Mouse (Mus musculus) limb, embryonic 14.5 days (tissue): Measurements from ENCODE around the gene Foxj2. TPM values are rescaled to one million over a fixed set of nuclear protein-coding genes. Genes with fewer than 3 reads are reported as not detected.

Source experiments
- ATAC-seq: fragments of 200-750 bp; cut with Nextera tagmentation; 2 replicates; pipeline ENCODE4 v1.8.0; 2017; ENCODE audit warnings: low read depth, moderate number of reproducible peaks, moderate TSS enrichment; ENCODE audit not compliant: low FRiP score
- DNase-seq: peaks from one replicate; pipeline ENCODE4 v3.0.0-alpha.2; 2015; ENCODE audit warnings: low spot score
- H3K27ac ChIP-seq: fragments of 300-500 bp; sonication (generic); replicated peaks from 2 replicates; pipeline ENCODE4 v1.5.1; 2014; ENCODE audit warnings: low read depth, mild to moderate bottlenecking, low read length, moderate library complexity, mixed read lengths
- H3K27me3 ChIP-seq: fragments of 300-500 bp; sonication (generic); 2 replicates; pipeline ENCODE4 v1.6.1; 2014; ENCODE audit warnings: low read length, mixed read lengths; ENCODE audit not compliant: control insufficient read depth, insufficient read depth
- H3K36me3 ChIP-seq: fragments of 300-500 bp; sonication (generic); 2 replicates; pipeline ENCODE4 v1.6.1; 2014; ENCODE audit warnings: mild to moderate bottlenecking, low read length, moderate library complexity, mixed read lengths; ENCODE audit not compliant: control insufficient read depth, insufficient read depth
- H3K4me1 ChIP-seq: fragments of 300-500 bp; sonication (generic); 2 replicates; pipeline ENCODE4 v1.6.1; 2014; ENCODE audit warnings: antibody characterized with exemption, low read length, mixed read lengths; ENCODE audit not compliant: control insufficient read depth, insufficient read depth
- H3K4me2 ChIP-seq: fragments of 300-500 bp; sonication (generic); replicated peaks from 2 replicates; pipeline ENCODE4 v1.6.1; 2014; ENCODE audit warnings: low read depth, mild to moderate bottlenecking, low read length, moderate library complexity; ENCODE audit not compliant: severe bottlenecking
- H3K4me3 ChIP-seq: fragments of 300-500 bp; sonication (generic); replicated peaks from 2 replicates; pipeline ENCODE4 v1.5.1; 2014; ENCODE audit warnings: low read length
- H3K9ac ChIP-seq: fragments of 300-500 bp; sonication (generic); 2 replicates; pipeline ENCODE4 v1.6.1; 2014; ENCODE audit warnings: mild to moderate bottlenecking, low read depth, low read length, moderate library complexity; ENCODE audit not compliant: severe bottlenecking
- H3K9me3 ChIP-seq: fragments of 300-500 bp; sonication (generic); 2 replicates; pipeline ENCODE4 v1.6.1; 2016; ENCODE audit warnings: low read length; ENCODE audit not compliant: control insufficient read depth
- POLR2A ChIP-seq: fragments of 200-500 bp; IDR thresholded peaks from 2 replicates; pipeline ENCODE4 v1.8.0; 2012; ENCODE audit warnings: inconsistent platforms, mild to moderate bottlenecking, moderate library complexity, borderline replicate concordance; ENCODE audit not compliant: insufficient read depth, insufficient read length; ENCODE audit errors: extremely low read depth
- WGBS: fragments of 180-500 bp; shearing (Covaris S2); extraction: QIAGEN DNeasy Blood & Tissue Kit; methylation state at CpG from one replicate; pipeline ENCODE4 v1.1.7; 2014; 5-methylcytosine and 5-hydroxymethylcytosine counted together
- polyA plus RNA-seq, 2 experiments: library from polyadenylated mRNA; depleted of rRNA in 1 of 2; stranded (reverse) in 1 of 2; unstranded in 1 of 2; fragments of >200 nt; fragmentation: Nextera tagmentation in 1 of 2; extraction: Ambion mirVana in 1 of 2; gene quantifications; 2 replicates each; pipeline versions ENCODE4 v1.2.1 to v1.2.3; 2012 to 2014

Gene Foxj2
- polyA plus RNA-seq, 2 experiments = 9.3 to 13.4 TPM

DNA sequence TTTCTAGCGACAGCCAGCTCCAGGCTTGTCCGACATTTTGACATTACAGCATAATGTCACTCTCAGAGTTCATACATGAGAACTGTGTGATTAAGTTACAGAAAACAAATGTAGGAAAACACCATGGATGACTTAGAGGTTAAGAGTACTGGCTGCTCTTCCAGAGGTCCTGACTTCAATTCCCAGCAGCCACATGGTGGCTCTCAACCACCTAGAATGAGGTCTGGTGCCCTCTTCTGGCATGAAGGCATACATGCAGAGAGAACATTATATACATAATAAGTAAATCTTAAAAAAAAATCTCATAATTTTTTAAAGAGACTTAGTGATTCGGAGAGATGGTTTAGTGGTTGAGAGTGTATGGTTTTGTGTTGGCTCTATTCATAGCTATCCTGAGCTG is 17.3 kb downstream of the Foxj2 start:
- ATAC-seq = no peak
- WGBS = 98% methylated on average over 3 of the region's 3 CpGs

GRCm38 (mm10) chr6:122837539-122837938 is 17.8 kb downstream of the Foxj2 start:
- ATAC-seq = no peak
- Histone ChIP-seq H3K4me3 (no peak overlapping the region), H3K27ac (no peak overlapping the region), H3K9ac (no peak overlapping the region), H3K36me3 (peaks cover 89% of the 10 kb centered on the region), H3K4me2 (no peak overlapping the region), H3K9me3 (no peaks in the 10 kb centered on the region), H3K27me3 (no peaks in the 10 kb centered on the region), H3K4me1 (no peaks in the 10 kb centered on the region)
- TF ChIP-seq POLR2A = no peak
- DNase-seq = no peak
- 87% methylated on average over 5 of the region's 5 CpGs for WGBS

More for the DNA sequence above, 17.3 kb downstream of the Foxj2 start:
- Histone ChIP-seq H3K9me3 (no peaks in the 10 kb centered on the region), H3K36me3 (peaks cover 93% of the 10 kb centered on the region), H3K27me3 (no peaks in the 10 kb centered on the region), H3K27ac (no peak overlapping the region), H3K9ac (no peak overlapping the region), H3K4me1 (no peaks in the 10 kb centered on the region), H3K4me3 (no peak overlapping the region), H3K4me2 (no peak overlapping the region)
- no peak for DNase-seq
- TF ChIP-seq POLR2A = no peak

DNA sequence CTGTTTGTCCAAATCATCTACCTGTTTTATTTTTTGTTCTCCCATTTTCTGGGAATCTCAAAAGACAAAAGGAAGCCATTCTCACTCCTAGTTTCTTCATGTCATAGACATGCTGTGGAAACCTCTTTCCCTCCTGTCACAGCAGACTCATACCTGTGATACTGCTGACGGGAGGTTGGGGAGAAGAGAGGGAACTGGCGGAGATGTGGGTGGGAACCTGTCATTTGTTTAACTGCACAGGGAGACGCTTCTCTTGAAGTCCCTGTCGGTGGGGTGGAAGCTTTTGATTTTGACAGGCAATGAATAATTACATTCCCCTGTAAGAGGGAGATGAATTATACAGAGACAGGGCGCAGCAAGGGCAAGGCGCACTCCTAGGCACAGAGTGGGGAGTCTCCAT is 24.0 kb downstream of the Foxj2 start:
- no peak for TF ChIP-seq POLR2A
- Histone ChIP-seq H3K9ac (no peak overlapping the region), H3K9me3 (no peaks in the 10 kb centered on the region), H3K27me3 (no peaks in the 10 kb centered on the region), H3K4me3 (no peak overlapping the region), H3K27ac (no peak overlapping the region), H3K36me3 (peaks cover 59% of the 10 kb centered on the region), H3K4me2 (no peak overlapping the region), H3K4me1 (no peaks in the 10 kb centered on the region)
- ATAC-seq (no peak), DNase-seq (no peak)
- WGBS = 60% methylated on average over 6 of the region's 6 CpGs

- Histone ChIP-seq H3K9me3 (no peaks in the 10 kb centered on the region), H3K4me3 (no peak overlapping the region), H3K27me3 (no peaks in the 10 kb centered on the region), H3K9ac (no peak overlapping the region), H3K4me1 (no peaks in the 10 kb centered on the region), H3K27ac (no peak overlapping the region), H3K4me2 (no peak overlapping the region), H3K36me3 (no peaks in the 10 kb centered on the region)
- no peak for TF ChIP-seq POLR2A
- DNase-seq (no peak), ATAC-seq (no peak)
- WGBS = 59% methylated on average over 2 of the region's 2 CpGs
Observed at GRCm38 (mm10) chr6:122852696-122853095, 33.0 kb downstream of the Foxj2 start.

GRCm38 (mm10) chr6:122854552-122854951 is 34.8 kb downstream of the Foxj2 start:
- Histone ChIP-seq H3K9ac (no peak overlapping the region), H3K4me1 (no peaks in the 10 kb centered on the region), H3K27ac (no peak overlapping the region), H3K27me3 (no peaks in the 10 kb centered on the region), H3K9me3 (no peaks in the 10 kb centered on the region), H3K36me3 (no peaks in the 10 kb centered on the region), H3K4me3 (no peak overlapping the region), H3K4me2 (no peak overlapping the region)
- no peak for TF ChIP-seq POLR2A
- DNase-seq = no peak
- 69% methylated on average over 12 of the region's 12 CpGs for WGBS
- ATAC-seq = no peak

GRCm38 (mm10) chr6:122855955-122856354 is 36.2 kb downstream of the Foxj2 start, which contains the start of gene C3ar1:
Gene C3ar1 (minus strand): TSS chr6:122856161.
- TF ChIP-seq POLR2A = no peak
- Histone ChIP-seq H3K27me3 (no peaks in the 10 kb centered on the region), H3K9me3 (no peaks in the 10 kb centered on the region), H3K4me2 (no peak within 1 kb of the TSS), H3K9ac (no peak within 1 kb of the TSS), H3K4me3 (no peak within 1 kb of the TSS), H3K36me3 (no peaks in the 10 kb centered on the region), H3K27ac (no peak within 1 kb of the TSS), H3K4me1 (no peaks in the 10 kb centered on the region)
- ATAC-seq = no peak
- no peak for DNase-seq
- 85% methylated on average over 7 of the region's 7 CpGs for WGBS
